Mouse (Mus musculus): Measurements from ENCODE around the gene Mical2. TPM values are rescaled to one million over a fixed set of nuclear protein-coding genes. Genes with fewer than 3 reads are reported as not detected.

Gene Mical2
- polyA plus RNA-seq, 1 experiment = 173 TPM

DNA sequence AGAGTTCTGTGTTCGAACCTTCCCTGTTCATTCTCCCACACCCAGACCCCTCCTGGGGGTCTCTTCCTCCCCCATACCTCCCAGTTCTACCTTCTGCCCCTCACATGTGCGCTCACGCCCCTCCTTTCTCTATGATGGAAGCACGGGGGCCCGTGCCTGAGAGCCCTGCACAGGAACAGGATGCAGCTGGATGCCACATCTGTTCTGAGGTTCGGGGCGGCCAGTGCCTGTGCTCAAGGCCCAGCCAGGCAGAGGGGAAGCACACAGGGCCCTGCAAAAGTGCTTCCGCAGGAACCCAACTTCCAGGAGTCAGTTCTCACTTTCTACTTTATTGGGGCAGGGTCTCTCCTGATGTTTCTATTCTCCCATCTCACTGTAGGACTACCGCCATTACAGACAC lies 149.4 kb downstream of the Mical2 start:
- no peak for DNase-seq
- WGBS = 83% methylated on average over 9 of the region's 9 CpGs
- H3K4me3 ChIP-seq (replicated peaks; ENCODE audit: insufficient read depth, low read depth, low read length) = no peak overlapping the region
- H3K27me3 ChIP-seq (ENCODE audit: control insufficient read depth, insufficient read depth, low read length) = no peaks in the 10 kb centered on the region
- H3K27ac ChIP-seq (ENCODE audit: insufficient read depth, low read length) = no peak overlapping the region
- no peak for TF ChIP-seq CTCF (IDR thresholded peaks at IDR 0.05; ENCODE audit: borderline replicate concordance, insufficient read depth, low read depth, low read length)
- no peak for TF ChIP-seq POLR2A (IDR thresholded peaks at IDR 0.05; ENCODE audit: borderline replicate concordance, insufficient read depth, low read length)
- H3K4me1 ChIP-seq (ENCODE audit: control insufficient read depth, insufficient read depth, low read length) = no peaks in the 10 kb centered on the region

DNA sequence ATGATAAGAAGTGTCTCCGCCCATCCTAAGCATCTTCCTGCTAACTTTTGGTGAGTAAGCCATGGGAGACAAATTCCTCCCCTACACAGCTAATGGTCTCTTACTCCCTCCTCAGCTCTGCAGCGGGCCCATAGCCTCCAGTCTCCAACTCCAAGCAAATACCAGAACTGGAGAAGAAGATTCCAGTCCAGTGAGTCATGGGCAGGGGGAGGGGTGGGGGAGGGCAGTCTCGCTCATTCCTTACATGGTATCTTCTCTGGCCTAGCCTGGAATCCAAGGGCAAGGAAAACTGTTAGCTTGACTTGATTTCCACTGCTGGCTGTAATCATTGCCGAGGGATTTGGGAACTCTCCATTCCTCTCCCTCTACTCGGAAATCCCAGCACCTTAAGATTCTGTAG lies 150.2 kb downstream of the Mical2 start:
- no peaks in the 10 kb centered on the region for H3K4me1 ChIP-seq (ENCODE audit: control insufficient read depth, insufficient read depth, low read length)
- TF ChIP-seq CTCF (IDR thresholded peaks at IDR 0.05; ENCODE audit: borderline replicate concordance, insufficient read depth, low read depth, low read length) = no peak
- no peak for TF ChIP-seq POLR2A (IDR thresholded peaks at IDR 0.05; ENCODE audit: borderline replicate concordance, insufficient read depth, low read length)
- 80% methylated on average over 5 of the region's 5 CpGs for WGBS
- H3K4me3 ChIP-seq (replicated peaks; ENCODE audit: insufficient read depth, low read depth, low read length) = no peak overlapping the region
- H3K27ac ChIP-seq (ENCODE audit: insufficient read depth, low read length) = no peak overlapping the region
- DNase-seq = no peak
- H3K27me3 ChIP-seq (ENCODE audit: control insufficient read depth, insufficient read depth, low read length) = no peaks in the 10 kb centered on the region

DNA sequence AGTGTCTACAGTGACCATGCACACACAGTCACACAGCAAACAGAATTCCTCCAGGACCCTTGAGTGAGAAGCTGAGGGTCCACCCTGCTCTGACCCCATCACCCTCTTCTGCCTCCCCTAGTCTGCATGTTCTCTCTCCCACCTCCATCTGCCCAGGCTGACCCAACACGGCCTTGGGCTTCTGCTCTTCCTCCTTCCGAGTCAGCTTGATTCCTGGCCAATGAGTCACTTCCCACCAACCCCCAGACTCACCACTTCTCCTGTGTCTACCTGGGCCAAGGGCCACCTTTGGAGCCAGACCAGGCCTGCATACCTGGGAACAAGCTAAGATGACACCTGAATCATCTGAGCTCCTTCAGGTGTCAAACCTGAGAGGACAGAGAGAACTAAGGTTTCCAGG lies 151.0 kb downstream of the Mical2 start:
- H3K4me3 ChIP-seq (replicated peaks; ENCODE audit: insufficient read depth, low read depth, low read length) = no peak overlapping the region
- TF ChIP-seq CTCF (IDR thresholded peaks at IDR 0.05; ENCODE audit: borderline replicate concordance, insufficient read depth, low read depth, low read length) (no peak), POLR2A (IDR thresholded peaks at IDR 0.05; ENCODE audit: borderline replicate concordance, insufficient read depth, low read length) (no peak)
- no peak overlapping the region for H3K27ac ChIP-seq (ENCODE audit: insufficient read depth, low read length)
- DNase-seq = no peak
- H3K27me3 ChIP-seq (ENCODE audit: control insufficient read depth, insufficient read depth, low read length) = no peaks in the 10 kb centered on the region
- H3K4me1 ChIP-seq (ENCODE audit: control insufficient read depth, insufficient read depth, low read length) = no peaks in the 10 kb centered on the region
- 79% methylated on average over 2 of the region's 2 CpGs for WGBS

DNA sequence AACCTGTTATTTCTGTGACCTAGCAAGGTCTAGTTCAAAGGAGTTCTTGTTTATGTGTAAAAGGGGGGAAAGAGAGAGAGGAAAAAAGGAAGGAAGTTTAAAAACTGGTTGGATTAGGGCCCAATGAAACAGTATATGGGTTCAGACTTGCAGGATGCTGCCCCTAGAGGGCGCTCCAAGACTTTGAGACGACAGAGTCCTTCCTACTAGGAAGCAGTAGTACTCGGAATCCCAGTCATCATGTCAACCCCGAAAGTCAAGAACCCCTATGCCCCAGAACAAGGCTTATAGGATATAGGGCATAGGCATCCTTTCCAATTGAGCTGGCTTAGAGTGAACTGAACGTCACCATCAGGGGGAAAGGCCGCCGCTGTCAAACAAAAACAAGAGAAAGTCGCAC lies 151.7 kb downstream of the Mical2 start:
- H3K27ac ChIP-seq (ENCODE audit: insufficient read depth, low read length) = no peak overlapping the region
- H3K27me3 ChIP-seq (ENCODE audit: control insufficient read depth, insufficient read depth, low read length) = no peaks in the 10 kb centered on the region
- no peaks in the 10 kb centered on the region for H3K4me1 ChIP-seq (ENCODE audit: control insufficient read depth, insufficient read depth, low read length)
- TF ChIP-seq CTCF (IDR thresholded peaks at IDR 0.05; ENCODE audit: borderline replicate concordance, insufficient read depth, low read depth, low read length) (peak; percentile 88), POLR2A (IDR thresholded peaks at IDR 0.05; ENCODE audit: borderline replicate concordance, insufficient read depth, low read length) (no peak)
- H3K4me3 ChIP-seq (replicated peaks; ENCODE audit: insufficient read depth, low read depth, low read length) = no peak overlapping the region
- peak; percentile 56 to 71 for DNase-seq
- WGBS = 48% methylated on average over 8 of the region's 8 CpGs

DNA sequence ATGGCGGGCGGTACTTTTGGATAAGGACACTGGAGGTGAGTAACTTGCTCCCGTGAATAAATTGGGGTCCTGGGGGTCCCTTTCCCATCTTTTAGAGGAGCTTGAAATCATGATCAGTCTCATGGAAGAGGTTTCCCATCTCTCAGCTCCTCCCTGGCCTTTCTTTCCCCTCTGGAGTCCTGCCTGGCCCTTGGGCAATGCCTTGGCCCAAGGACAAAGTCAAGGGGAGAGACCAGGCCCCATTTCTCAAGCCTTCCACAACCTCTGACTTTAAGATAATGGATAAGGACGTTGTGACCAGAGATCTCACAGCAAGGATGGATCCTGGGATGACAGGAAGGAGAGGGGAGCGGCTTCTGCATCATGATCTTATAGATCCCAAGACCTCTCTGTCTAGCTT lies 152.4 kb downstream of the Mical2 start:
- H3K4me1 ChIP-seq (ENCODE audit: control insufficient read depth, insufficient read depth, low read length) = no peaks in the 10 kb centered on the region
- WGBS = 89% methylated on average over 5 of the region's 5 CpGs
- no peak for TF ChIP-seq POLR2A (IDR thresholded peaks at IDR 0.05; ENCODE audit: borderline replicate concordance, insufficient read depth, low read length)
- no peak for TF ChIP-seq CTCF (IDR thresholded peaks at IDR 0.05; ENCODE audit: borderline replicate concordance, insufficient read depth, low read depth, low read length)
- H3K27me3 ChIP-seq (ENCODE audit: control insufficient read depth, insufficient read depth, low read length) = no peaks in the 10 kb centered on the region
- H3K27ac ChIP-seq (ENCODE audit: insufficient read depth, low read length) = no peak overlapping the region
- no peak overlapping the region for H3K4me3 ChIP-seq (replicated peaks; ENCODE audit: insufficient read depth, low read depth, low read length)
- DNase-seq = no peak

DNA sequence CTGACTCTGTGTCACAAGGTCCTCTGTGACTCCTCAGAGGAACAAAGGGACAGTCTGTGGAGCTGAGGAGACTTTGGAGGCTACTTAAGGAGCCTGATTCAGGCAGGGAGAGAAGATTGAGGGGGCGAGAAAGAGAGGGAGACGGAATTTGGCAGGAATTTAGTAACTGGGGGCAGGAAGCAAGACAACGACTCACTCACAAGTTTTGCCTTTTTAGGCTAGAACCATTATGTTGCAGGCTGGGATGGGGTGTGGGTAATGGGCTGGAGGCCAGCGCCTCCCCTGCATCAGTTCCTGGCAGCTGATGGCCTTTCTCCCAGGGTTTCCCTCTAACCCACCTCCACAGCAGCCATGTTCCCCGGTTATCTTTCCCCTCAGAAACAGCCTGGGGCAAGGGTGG lies 152.8 kb downstream of the Mical2 start:
- Histone ChIP-seq H3K4me1 (ENCODE audit: control insufficient read depth, insufficient read depth, low read length) (no peaks in the 10 kb centered on the region), H3K27me3 (ENCODE audit: control insufficient read depth, insufficient read depth, low read length) (no peaks in the 10 kb centered on the region), H3K4me3 (replicated peaks; ENCODE audit: insufficient read depth, low read depth, low read length) (no peak overlapping the region), H3K27ac (ENCODE audit: insufficient read depth, low read length) (no peak overlapping the region)
- TF ChIP-seq CTCF (IDR thresholded peaks at IDR 0.05; ENCODE audit: borderline replicate concordance, insufficient read depth, low read depth, low read length) = no peak
- TF ChIP-seq POLR2A (IDR thresholded peaks at IDR 0.05; ENCODE audit: borderline replicate concordance, insufficient read depth, low read length) = no peak
- WGBS = 70% methylated on average over 5 of the region's 5 CpGs
- no peak for DNase-seq

DNA sequence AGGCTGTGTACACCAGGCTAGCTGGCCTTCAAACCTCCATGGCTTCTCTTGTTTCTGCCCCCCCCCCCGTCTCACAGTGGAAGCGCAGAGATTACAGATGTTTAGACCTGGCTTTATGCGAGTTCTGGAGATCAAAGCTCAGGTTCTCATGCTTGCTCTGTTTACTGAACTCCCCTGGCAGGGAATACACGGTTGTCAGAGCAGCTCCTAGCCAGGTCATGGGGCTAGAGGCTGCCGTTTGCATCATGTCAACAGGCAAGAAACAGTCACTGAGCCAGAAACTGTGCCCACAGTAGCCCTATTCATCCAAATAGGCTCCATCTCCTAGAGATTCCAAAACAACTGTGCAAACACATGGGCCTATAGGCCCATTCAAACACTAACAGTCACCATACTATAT lies 160.9 kb downstream of the Mical2 start:
- Histone ChIP-seq H3K4me1 (ENCODE audit: control insufficient read depth, insufficient read depth, low read length) (peaks cover 3% of the 10 kb centered on the region; the same call in 1 of the 2 replicates), H3K27ac (ENCODE audit: insufficient read depth, low read length) (no peak overlapping the region), H3K27me3 (ENCODE audit: control insufficient read depth, insufficient read depth, low read length) (no peaks in the 10 kb centered on the region), H3K4me3 (replicated peaks; ENCODE audit: insufficient read depth, low read depth, low read length) (no peak overlapping the region)
- WGBS = 66% methylated on average over 5 of the region's 5 CpGs
- DNase-seq = no peak
- TF ChIP-seq CTCF (IDR thresholded peaks at IDR 0.05; ENCODE audit: borderline replicate concordance, insufficient read depth, low read depth, low read length) (no peak), POLR2A (IDR thresholded peaks at IDR 0.05; ENCODE audit: borderline replicate concordance, insufficient read depth, low read length) (no peak)

DNA sequence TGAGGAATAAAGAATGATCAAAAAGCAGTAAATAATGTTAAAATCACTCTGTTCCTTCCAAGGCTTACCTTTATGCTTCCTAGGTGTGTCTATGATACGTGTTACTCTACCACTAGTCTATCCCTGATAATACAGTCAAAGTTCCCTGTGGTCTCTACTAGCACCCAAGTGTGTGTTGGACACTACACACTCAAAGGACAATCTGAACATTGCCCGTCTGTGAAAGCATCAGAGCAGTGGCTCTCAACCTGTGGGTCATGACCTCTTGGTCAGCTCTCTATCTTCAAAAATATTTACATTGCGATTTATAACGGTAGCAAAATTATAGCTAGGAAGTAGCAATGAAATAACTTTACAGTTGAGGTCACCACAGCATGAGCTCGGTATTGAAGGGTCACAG lies 162.2 kb downstream of the Mical2 start:
- Histone ChIP-seq H3K4me3 (replicated peaks; ENCODE audit: insufficient read depth, low read depth, low read length) (no peak overlapping the region), H3K27me3 (ENCODE audit: control insufficient read depth, insufficient read depth, low read length) (no peaks in the 10 kb centered on the region), H3K4me1 (ENCODE audit: control insufficient read depth, insufficient read depth, low read length) (peaks cover 3% of the 10 kb centered on the region; the same call in 1 of the 2 replicates), H3K27ac (ENCODE audit: insufficient read depth, low read length) (no peak overlapping the region)
- no peak for DNase-seq
- no peak for TF ChIP-seq CTCF (IDR thresholded peaks at IDR 0.05; ENCODE audit: borderline replicate concordance, insufficient read depth, low read depth, low read length)
- TF ChIP-seq POLR2A (IDR thresholded peaks at IDR 0.05; ENCODE audit: borderline replicate concordance, insufficient read depth, low read length) = no peak
- 93% methylated on average over 5 of the region's 5 CpGs for WGBS
